Mouse (Mus musculus): ENCODE results near the gene Lrrc45.
"Not testable (repeated sequence)": the region's sequence is repeated elsewhere in the genome, so short reads cannot be mapped to it uniquely, and the experiment has no call there.

Lrrc45 gene

DNA sequence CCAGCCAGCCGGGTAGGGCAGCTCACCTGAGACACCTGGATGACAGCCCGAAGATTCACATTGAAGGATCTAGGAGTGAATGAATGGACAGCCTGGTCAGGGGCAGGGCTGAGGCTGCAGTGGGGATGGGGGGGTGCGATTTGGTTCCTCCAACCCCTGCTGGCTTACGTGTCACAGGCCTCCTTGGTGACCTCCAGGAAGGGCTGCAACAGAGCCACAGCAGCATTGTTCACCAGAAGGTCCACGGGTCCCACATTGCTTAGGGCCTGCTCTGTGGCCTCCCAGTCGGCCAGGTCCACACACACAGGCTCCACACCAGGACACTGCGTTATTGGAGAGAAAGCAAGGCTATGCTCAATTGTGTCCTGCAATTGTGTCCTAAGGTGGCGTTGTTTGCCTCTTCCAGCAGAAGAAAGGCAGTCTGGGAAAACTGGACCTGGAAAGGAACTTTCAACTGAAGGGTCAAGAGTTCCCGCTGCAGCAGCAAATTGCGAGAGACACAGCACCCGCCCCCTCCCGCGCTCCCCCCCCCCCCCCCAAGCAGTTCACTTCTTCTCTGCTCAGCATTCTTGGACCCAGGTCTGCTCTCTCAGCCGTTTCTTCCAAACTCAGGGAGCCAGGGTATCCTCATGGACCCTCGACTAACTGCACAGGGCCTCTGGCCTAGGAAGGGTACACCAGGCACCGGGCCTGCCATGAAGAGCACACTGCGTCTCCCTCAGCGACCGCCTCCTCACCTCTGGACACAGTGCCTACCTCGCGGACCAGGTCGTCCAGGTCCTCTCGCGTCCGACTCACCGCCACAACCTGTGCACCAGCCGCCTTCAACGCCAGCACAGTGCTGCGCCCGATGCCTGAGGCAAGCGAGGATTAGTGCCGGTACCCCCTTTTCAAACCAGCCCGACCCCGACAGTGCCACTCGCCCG lies 12.8 kb downstream of the Lrrc45 start:
- DNase-seq (ENCODE audit: low read depth, low spot score) = peak; percentile 36

DNA sequence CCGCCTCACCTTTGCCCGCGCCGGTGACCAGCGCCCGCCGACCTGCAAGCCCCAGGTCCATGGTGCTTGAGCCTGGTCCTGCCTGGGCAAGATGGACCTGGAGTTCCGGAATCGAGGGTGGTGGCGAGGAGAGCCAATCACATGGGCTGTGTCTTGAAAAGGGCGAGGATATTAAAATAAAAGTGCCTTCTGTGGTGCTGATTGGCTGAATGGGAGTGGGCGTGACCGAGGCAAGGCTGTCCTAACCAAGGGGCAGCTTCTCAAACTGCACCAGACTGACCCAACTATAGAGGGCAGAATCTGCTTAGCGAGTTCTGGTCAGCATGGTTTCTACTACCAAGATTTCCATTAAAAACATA lies 13.4 kb downstream of the Lrrc45 start, which contains the start of gene Dcxr:
Dcxr (minus strand) TSS at position 113 of the 359 bp plus-strand sequence.
- DNase-seq (ENCODE audit: low read depth, low spot score) = peak; percentile 84

DNA sequence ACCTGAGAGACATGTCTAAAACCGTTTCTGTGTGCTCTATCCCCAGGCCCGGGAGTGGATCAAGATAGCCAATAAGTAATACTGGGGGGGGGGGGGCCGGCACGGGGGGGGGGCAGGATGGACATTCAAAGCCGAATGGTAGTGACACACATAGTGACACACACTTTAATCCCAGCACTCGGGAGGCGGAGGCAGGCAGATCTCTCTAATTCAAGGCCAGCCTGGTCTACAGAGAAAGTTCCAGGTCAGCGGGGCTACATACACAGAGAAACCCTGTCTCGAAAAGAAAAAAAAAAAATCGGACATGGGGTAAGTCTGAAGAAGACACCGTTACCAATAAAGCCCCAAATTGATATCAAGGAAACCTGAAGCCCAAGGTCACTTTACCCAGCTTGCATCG lies 13.8 kb downstream of the Lrrc45 start:
- DNase-seq (ENCODE audit: low read depth, low spot score) = no peak

DNA sequence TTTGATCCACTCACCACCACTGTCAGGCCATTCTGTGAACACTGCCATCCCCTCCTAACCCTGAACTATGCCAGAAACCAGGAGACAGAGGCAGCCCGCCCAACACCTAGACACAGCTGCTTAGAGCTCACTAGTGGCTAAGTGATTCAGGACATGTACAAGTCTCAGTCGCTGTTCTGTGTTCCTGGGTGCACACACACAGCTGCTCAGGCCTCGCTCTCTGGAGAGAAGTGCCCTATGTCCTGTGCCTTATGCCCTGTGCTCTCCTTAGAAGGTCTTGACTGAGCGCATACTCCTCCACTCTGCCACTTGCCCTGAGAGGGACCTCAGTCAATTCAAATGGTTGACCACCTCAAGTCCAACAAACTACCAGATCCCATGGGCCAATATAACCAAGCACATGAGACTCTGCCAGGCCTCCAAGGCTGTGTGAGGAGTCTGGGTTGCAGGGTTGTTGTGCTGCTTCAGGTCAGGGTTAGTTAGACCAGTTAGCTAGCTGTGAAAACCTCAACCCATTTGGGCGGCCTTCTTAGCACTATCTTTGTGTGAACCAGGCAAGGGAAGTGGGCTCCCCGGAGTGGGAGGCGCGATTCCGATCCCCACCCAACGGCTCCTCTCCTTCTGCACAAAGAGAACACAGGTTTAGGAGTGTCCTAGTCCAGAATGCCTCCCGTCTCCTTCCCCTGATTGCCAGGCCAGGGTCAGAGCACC lies 15.0 kb downstream of the Lrrc45 start:
- DNase-seq (ENCODE audit: low read depth, low spot score) = no peak

DNA sequence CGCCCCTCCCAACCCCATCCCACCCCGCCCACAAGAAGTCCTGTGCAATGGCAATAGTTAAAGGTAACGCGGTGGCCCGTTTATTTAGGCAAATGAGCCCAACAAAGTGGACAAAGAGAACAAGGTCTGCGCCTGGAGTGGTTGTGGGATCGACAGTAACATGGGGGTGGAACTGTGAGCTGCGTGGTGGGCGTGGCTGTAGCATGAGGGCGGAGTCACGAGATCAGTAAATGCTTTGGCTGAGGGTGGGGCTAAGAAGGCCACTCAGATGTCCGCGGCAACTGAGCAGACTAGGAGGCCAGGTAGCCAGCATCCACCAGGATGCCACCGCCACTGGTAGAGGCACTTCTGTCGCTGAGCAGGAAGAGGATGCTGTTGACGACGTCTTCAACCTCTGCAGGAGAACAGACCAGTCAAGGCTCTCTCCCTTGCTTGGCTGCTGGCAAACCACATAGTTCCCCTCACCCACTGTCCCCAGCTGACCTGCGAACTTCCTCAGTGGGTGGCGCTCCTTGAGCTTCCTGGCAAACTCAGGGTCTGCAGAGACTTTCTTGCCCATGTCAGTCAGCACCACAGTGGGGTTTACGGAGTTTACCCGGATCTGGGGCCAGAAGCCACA lies 15.8 kb downstream of the Lrrc45 start:
- DNase-seq (ENCODE audit: low read depth, low spot score) = peak; percentile 88

DNA sequence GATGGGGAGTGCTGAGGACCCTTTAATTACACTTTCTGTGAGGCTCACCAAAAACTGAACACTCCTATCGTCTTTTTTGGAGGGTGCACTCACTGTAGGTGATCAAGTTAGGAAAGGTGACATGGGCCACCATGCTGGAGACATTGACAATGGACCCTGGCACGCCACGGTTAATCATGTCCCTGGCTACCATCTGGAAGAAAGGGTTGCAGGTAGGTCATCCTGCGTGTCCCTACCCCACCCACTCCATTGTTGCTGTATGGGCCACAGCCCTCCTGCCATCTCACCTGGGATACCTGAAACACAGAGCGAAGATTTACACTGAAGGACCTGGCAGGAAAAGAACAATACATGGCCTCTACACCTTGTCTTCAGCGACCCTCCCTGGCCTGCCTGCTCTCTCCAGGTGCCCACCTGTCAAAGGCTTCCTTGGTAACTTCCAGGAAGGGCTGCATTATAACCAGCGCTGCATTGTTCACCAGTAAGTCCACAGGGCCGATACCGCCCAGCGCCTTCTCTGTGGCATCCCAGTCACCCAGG lies 16.7 kb downstream of the Lrrc45 start:
- no peak for DNase-seq (ENCODE audit: low read depth, low spot score)

DNA sequence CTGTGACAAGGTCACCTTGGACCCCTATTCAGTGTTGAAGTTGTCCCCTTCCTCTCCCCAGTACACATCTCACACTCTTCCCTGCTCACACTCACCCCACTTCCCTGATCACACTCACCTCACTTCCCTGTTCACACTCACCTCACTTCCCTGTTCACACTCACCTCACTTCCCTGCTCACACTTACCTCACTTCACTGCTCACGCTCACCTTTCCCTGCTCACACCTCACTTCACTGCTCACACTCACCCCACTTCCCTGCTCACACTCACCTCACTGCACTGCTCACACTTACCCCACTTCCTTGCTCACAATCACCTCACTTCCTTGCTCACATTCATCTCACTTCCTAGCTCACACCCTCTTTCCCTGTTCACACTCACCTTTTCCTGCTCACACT lies 17.7 kb downstream of the Lrrc45 start:
- no peak for DNase-seq (ENCODE audit: low read depth, low spot score)

DNA sequence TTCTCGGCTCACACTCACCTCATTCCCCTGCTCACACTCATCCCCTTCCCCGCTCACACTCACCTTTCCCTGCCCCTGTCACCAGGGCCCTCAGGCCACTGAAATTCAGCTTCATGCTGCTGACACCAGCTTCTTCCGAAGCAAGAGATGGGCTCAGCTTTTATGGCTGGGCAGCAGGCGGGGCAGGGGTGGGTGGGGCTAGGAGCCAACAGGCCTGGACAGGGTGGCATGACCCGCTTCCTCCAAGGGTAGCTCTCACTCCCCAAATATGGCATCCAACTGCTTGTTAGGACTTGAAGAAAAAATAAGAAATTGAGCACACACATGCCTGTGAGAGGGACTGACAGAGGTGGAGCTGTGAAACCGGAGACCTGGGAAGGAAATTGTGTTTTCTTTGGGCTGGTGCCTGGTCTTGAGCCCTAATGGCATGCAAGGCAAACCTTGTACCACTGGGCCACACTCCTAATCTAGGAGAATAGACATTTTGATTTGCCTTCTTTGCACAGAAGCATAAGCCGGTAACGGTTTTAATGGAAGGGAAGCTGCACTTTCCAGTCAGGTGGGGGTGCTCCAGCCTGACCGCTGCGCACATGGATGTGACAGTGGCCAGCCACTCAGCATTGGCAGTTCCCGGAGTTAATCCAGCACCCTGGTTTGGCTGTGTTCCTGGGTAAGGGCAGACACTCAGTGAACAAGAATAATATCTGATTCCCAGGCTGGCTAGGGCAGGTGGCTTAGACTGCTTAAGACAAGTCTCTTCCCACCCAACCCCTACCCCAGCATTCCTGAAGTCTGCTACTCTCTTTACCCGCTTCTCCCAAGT lies 18.3 kb downstream of the Lrrc45 start, which contains the start of gene Cbr2:
Cbr2 (minus strand) TSS at position 257 of the 823 bp plus-strand sequence.
- no peak for DNase-seq (ENCODE audit: low read depth, low spot score)

DNA sequence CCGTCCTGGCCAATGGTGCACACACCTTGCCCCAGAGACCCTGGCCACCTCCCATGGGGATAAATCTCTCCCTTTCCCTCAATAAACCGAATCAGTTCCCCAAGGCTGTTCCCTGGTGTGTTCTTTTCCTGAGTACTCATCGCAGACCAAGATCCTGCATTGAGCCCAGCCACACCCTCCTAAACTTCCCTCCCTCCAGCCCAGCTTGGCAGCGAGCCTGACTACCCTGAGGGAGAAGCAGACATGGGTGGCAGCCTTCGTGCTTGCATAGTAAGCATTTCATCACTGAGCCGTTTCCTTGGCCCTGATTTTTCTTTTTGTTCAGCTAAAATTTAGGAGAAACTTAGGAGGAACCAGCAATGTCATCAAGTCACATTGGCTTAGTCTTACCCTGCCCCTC lies 19.8 kb downstream of the Lrrc45 start:
- DNase-seq (ENCODE audit: low read depth, low spot score) = no peak

DNA sequence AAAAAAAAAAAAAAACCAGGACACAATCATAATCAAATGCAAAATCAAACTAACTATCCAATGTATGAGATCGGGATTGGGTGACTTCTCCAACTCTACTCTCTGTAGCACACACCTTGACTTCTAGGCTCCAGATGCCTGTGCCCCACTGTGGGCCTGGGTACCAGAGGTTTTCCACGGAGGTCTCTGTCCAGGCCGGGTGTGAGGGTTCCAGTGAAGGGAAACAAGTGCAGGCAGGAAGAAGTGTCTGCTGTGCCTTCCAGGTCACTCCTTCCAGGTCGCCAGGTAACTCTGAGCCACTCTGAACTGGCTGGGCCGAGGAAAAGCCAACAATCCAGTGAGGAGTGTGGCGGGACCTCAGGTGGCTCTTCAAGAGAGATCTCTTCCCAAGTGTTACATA lies 22.7 kb downstream of the Lrrc45 start:
- no peak for DNase-seq (ENCODE audit: low read depth, low spot score)

DNA sequence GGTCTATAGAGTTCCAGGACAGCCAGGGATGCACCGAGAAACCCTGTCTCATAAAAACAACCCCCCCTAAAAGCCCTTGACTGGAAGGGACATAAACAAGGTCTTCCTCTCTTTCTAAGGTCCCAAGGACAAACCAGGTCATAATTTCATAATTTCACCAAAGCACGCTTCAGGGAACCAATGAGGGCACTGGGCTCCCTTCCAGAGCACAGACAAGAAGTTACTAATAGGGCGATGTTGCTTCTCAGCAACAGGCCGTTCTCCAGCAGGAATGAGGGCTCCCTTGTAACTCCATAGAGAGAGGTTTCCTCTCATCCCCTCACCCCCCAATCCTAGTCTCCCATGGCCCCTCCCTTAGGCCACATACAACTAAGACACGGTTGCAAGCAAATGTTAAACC lies 27.3 kb downstream of the Lrrc45 start:
- no peak for DNase-seq (ENCODE audit: low read depth, low spot score)

DNA sequence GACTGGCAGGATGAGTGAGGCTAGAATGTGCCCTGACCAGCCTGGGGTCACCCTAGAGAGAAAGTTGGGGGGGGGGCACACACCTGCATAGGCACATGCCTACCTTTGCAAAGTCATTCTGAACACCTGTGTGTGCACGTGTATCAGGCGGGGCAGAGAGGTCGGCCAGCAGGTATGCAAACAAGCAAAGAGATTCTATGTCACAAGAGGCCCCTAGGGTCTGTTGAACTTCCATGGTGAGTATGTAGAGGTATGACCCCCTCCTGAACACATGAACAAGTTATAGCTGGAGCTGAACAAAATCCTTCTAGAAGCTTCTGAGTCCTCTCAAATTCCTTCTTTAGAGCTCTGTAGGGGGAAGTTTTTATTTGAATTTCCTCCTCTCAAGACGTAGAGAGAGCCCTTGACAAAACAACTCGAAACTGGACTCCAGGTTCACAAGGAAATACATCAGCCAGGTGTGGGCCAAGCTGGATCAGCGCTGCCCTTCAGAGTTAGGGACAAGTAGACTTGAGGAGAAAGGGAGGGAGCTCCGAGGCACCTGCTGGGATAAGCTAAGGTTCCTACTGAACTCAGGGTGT lies 30.5 kb downstream of the Lrrc45 start:
- no peak for DNase-seq (ENCODE audit: low read depth, low spot score)

DNA sequence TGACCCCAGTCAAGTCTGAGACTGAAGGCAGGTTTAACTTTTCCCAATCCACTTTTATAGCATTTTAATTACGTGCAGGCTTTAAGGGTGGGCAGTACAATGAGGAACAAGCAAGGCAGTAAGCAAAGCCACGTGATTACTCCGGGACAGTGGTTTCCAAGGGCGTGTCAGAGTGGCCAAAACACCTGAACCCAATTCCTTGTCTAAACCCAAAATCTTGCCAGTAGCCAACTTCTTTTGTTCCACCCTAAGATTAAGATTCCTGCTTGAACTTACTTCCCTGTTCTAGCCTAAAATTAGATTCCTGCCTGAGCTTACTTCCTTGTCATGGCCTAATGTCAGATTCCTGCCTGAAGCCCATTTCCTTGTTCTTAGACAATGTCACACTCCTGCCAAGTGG lies 34.2 kb downstream of the Lrrc45 start:
- no peak for DNase-seq (ENCODE audit: low read depth, low spot score)

DNA sequence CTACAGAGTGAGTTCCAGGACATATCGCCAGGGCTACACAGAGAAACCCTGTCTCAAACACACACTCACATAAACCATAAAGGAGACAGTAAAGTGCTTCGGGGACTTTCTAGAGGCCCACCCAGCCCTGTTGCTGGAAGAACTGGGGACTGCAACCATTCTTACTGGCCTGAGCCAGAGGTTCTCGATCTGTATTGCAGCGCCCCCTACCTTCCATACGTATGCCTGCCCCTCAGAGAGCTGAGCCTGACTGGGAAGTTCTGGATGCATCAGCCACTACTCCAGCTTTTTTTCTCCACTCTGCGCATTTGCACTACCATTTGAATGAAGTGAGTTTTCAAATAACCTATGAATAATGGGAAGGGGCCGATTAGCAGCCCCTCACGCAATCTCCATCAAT lies 35.7 kb downstream of the Lrrc45 start:
- peak; percentile 83 for DNase-seq (ENCODE audit: low read depth, low spot score)

DNA sequence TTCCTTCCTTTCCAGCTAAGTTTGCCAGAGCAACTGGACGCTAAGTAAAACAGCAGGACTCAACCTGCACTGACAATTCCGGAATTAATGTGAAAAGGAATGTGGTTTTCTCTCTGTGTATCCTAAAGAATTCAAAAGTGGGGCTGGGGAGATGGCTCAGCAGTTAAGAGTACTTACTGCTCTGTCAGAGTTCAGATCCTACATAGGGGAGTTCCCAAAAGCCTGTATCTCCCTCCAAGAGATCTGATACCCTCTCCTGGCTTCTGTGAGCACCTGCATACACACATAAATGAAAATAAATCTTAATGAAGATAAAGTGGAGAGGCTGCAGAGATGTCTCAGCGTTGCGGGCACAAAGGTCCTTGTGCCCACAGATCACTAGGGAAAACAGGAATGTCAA lies 37.9 kb downstream of the Lrrc45 start:
- DNase-seq (ENCODE audit: low read depth, low spot score) = no peak

DNA sequence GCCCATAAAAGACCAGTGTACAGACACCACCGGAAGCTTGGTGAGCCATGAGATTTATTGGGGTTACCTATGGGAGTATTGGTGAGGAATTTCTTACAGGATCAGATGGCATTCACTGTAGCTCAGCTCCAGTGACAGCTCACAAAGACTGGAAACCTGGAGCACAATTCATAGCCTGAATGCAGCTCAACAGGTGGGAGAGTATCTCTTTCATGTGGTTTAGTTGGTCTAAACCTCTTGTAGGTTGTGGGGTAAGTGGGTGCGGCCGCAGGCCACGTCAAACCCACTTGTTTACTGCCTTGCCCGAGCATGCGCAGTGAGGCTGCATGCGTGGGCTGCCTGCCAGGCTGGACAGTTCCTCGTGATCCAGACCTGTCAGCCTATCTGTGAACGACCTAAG lies 46.5 kb downstream of the Lrrc45 start:
- DNase-seq (ENCODE audit: low read depth, low spot score) = no peak

DNA sequence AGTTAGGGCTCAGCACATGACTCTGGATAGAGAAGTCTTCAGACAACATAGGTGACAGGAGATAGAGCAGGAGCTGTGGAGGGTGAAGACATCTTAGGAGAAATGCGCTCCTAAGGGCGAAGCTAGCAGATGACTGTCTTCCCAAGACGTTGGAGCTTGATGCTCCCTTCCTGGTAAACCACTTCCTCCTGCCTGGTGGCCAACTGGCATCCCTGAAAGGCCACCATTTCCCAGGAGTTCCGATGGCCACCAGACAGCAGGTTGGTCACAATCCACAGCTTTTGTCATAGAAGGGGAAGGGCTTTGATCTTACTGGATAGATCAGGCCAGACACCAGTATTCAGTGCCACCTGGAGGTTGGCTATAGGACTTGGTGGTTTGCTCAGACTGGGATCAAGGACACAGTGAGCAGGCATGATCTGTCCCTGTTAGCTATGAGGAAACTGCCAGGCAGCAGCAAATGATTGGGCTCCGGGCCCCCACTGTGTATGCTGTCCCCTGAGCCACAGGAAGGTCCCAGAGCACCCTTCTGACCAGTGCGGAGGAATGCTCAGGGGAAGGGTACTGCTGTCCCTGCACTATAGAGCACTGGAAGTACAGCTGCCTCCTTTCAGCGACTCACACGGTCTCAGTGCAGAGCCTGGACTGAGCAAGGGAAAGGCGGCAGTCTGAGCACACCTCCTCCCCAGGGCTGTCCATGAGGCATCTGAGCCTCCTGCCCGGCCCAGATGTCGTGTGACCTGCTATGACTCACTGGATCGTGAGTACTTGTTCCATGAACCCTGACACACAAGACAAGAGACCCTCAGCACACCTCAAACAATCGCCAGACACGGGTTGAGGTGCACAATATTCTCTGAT lies 48.3 kb downstream of the Lrrc45 start:
- DNase-seq (ENCODE audit: low read depth, low spot score) = no peak

DNA sequence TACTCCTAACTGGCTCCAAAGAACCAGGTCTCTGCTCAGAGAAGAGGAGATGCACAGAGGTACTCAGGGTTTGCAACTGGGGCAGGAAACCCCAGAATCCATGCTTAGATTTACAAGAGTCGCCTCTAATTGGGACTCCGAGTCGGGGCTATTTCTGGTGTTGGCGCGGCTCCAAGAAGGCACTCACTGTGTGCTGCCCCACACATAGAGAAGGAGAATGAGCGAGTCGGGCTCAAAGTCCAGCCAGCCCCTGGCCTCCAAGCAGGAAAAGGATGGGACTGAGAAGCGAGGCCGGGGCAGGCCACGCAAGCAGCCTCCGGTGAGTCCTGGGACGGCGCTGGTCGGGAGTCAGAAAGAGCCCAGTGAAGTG lies 48.9 kb downstream of the Lrrc45 start, which contains the start of gene Hmga1b:
Hmga1b (plus strand) TSS at position 123 of the 370 bp plus-strand sequence.
- not testable (repeated sequence) for DNase-seq (ENCODE audit: low read depth, low spot score)

DNA sequence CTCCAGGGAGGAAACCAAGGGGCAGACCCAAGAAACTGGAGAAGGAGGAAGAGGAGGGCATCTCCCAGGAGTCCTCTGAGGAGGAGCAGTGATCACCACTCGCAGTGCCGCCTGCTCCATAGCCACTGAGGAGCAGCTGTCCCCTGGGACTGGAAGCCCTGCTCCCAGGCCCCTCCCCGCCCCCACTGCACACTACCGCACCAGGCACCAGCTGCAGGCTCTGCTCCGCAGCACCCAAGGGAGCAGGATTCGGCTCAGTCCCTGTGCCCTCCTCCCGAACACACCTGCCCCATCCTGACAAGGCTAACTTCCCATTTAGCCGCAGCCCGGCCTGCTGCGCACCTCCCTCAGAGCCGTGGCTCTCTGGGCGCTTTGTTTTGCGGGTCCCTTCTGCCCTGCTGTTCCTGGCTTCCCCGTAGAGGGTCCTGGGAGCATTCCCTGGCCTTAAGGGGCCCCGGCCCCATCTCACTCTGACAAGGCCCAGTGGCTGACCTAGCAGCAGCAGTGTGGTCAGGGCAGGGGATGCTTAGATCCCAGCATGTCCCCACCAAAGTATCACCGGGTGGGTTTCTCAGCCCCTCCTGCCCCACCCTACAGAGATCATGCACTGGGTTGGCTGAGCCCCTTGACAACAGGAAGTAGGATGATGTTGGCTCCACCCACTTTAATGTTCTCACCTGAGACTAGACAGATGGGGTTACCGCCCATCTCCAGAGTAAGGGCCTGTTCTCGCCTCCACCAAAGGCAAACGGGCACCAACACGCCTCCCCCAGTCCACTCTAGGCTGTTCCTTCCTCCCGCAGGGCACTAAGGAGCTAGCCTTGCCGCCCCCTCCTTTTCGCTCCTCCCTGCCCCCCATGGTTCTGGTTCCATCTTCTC lies 49.6 kb downstream of the Lrrc45 start:
- DNase-seq (ENCODE audit: low read depth, low spot score) = not testable (repeated sequence)
